Mouse (Mus musculus) liver, embryonic 11.5 days (tissue): ENCODE results near the gene Foxn3. TPM values are rescaled to one million over a fixed set of nuclear protein-coding genes. Genes with fewer than 3 reads are reported as not detected.

ENCODE experiments used
- ATAC-seq: fragments of 200-750 bp; cut with Nextera tagmentation; replicated peaks from 2 replicates; pipeline ENCODE4 v1.8.0; 2017; ENCODE audit warnings: moderate number of reproducible peaks, mild to moderate bottlenecking, moderate TSS enrichment, moderate library complexity; ENCODE audit not compliant: low FRiP score
- DNase-seq: peaks from one replicate; pipeline ENCODE4 v3.0.0-alpha.2; 2017; ENCODE audit warnings: low spot score
- H3K27ac ChIP-seq: fragments of 300-500 bp; sonication (generic); 2 replicates; pipeline ENCODE4 v1.5.1; 2014; ENCODE audit warnings: mild to moderate bottlenecking, low read depth, low read length, control low read depth
- H3K27me3 ChIP-seq: fragments of 300-500 bp; sonication (generic); replicated peaks from 2 replicates; pipeline ENCODE4 v1.6.1; 2014; ENCODE audit warnings: low read length, mixed read lengths; ENCODE audit not compliant: control insufficient read depth, insufficient read depth
- H3K36me3 ChIP-seq: fragments of 300-500 bp; sonication (generic); 2 replicates; pipeline ENCODE4 v1.6.1; 2014; ENCODE audit warnings: mild to moderate bottlenecking, low read length, moderate library complexity, mixed read lengths; ENCODE audit not compliant: control insufficient read depth, insufficient read depth
- H3K4me1 ChIP-seq: fragments of 300-500 bp; sonication (generic); replicated peaks from 2 replicates; pipeline ENCODE4 v1.6.1; 2014; ENCODE audit warnings: low read length, mixed read lengths; ENCODE audit not compliant: control insufficient read depth, insufficient read depth
- H3K4me2 ChIP-seq: fragments of 300-500 bp; sonication (generic); 2 replicates; pipeline ENCODE4 v1.6.1; 2014; ENCODE audit warnings: mild to moderate bottlenecking, control low read depth, moderate library complexity
- H3K4me3 ChIP-seq: fragments of 300-500 bp; sonication (generic); 2 replicates; pipeline ENCODE4 v1.5.1; 2014; ENCODE audit warnings: low read depth, low read length, control low read depth
- H3K9ac ChIP-seq: fragments of 300-500 bp; sonication (generic); 2 replicates; pipeline ENCODE4 v1.6.1; 2014; ENCODE audit warnings: low read depth, low read length, control low read depth
- H3K9me3 ChIP-seq: fragments of 300-500 bp; sonication (generic); 2 replicates; pipeline ENCODE4 v1.6.1; 2016; ENCODE audit warnings: low read length, inconsistent platforms, mixed read lengths; ENCODE audit not compliant: control insufficient read depth
- WGBS: fragments of 180-500 bp; shearing (Covaris S2); extraction: QIAGEN DNeasy Blood & Tissue Kit; methylation state at CpG from one replicate; pipeline ENCODE4 v1.1.7; 2014; 5-methylcytosine and 5-hydroxymethylcytosine counted together
- polyA plus RNA-seq: library from polyadenylated mRNA; unstranded; fragments of >200 nt; fragmentation: Nextera tagmentation; extraction: Ambion mirVana; gene quantifications from 2 replicates; pipeline ENCODE4 v1.2.1, GENCODE M21; 2014

Gene Foxn3
- polyA plus RNA-seq, 1 experiment from 2014 or later = 52.7 TPM

DNA sequence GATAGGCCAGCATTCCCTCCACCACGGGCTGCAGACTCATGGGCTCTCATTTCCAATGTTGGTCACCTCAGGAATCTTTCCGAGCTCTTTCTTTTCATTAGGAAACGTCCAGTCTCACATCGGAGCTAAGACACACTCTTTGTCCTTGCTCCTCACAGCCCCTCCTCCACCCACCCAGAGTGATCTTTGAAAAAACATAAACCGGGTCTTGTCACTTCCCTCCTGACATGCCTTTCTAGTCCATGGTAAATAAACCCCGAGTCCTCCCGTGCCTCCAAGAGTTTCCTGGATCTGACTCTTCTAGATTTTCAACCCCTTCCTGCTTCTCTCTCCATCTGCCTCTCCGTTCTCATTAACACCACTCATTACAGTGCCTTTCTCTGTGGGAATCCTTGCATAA lies 38.0 kb upstream of the Foxn3 start:
- no peak for ATAC-seq
- WGBS = 43% methylated on average over 8 of the region's 8 CpGs
- H3K4me1 ChIP-seq = no peaks in the 10 kb centered on the region

DNA sequence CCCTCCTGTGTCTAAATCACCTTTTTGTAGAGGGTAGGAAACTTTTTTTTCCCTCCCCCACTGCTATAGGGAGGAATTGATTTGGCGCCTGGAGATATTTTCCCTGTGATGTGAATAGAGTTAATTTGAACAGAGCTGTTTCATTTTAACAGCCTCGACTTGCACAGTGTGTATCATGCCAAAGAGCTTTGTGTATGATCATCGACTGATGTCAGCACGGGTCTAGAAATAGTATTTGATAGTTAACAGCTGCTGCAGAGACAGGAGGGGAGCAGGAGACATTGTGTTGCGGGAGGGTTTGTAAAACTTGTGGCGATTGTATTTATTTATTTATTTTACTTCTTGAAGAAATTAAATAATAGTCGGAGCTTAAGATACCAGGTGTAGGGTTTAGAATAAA lies 36.2 kb upstream of the Foxn3 start:
- no peaks in the 10 kb centered on the region for H3K9me3 ChIP-seq
- DNase-seq (no peak), ATAC-seq (no peak)
- no peak overlapping the region for H3K27ac ChIP-seq
- H3K4me3 ChIP-seq = no peak overlapping the region
- WGBS = 79% methylated on average over 7 of the region's 7 CpGs
- no peak overlapping the region for H3K9ac ChIP-seq
- no peaks in the 10 kb centered on the region for H3K36me3 ChIP-seq
- H3K27me3 ChIP-seq = no peaks in the 10 kb centered on the region
- no peaks in the 10 kb centered on the region for H3K4me1 ChIP-seq
- no peak overlapping the region for H3K4me2 ChIP-seq

More for the DNA sequence above, 38.0 kb upstream of the Foxn3 start:
- Histone ChIP-seq H3K9ac (no peak overlapping the region), H3K4me3 (no peak overlapping the region), H3K27ac (no peak overlapping the region), H3K9me3 (no peaks in the 10 kb centered on the region), H3K27me3 (no peaks in the 10 kb centered on the region), H3K4me2 (no peak overlapping the region), H3K36me3 (no peaks in the 10 kb centered on the region)
- no peak for DNase-seq

DNA sequence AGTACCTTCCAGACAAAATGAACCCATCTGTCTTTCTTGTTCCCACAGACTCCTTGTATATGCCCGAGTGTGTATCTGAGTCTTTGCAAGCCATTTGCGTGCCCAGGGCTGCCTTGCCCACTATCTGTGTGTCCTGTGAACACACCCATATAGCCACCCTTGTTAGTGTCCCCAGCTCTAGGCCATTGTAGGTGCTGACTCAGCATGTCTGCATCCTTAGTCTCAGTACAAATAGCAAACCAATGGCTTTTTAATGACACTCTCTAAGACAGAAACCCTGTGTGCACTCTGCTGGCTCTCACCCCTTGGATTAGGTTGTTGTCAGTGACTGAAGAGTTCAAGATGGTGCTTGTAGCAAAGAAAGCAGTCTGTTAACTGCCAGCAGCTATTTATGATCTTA lies 33.0 kb upstream of the Foxn3 start:
- WGBS = 89% methylated on average over 2 of the region's 2 CpGs
- H3K36me3 ChIP-seq = no peaks in the 10 kb centered on the region

GRCm38 (mm10) chr12:99587338-99587737 lies 24.0 kb upstream of the Foxn3 start:
- DNase-seq = no peak
- Histone ChIP-seq H3K4me2 (no peak overlapping the region), H3K27me3 (no peaks in the 10 kb centered on the region), H3K9ac (no peak overlapping the region), H3K9me3 (no peaks in the 10 kb centered on the region), H3K27ac (no peak overlapping the region), H3K4me3 (no peak overlapping the region), H3K4me1 (no peaks in the 10 kb centered on the region), H3K36me3 (no peaks in the 10 kb centered on the region)
- WGBS = 71% methylated on average over 3 of the region's 3 CpGs
- ATAC-seq = no peak

More for the DNA sequence above, 33.0 kb upstream of the Foxn3 start:
- ATAC-seq (no peak), DNase-seq (no peak)
- Histone ChIP-seq H3K9ac (no peak overlapping the region), H3K27ac (no peak overlapping the region), H3K9me3 (no peaks in the 10 kb centered on the region), H3K27me3 (no peaks in the 10 kb centered on the region), H3K4me3 (no peak overlapping the region), H3K4me2 (no peak overlapping the region), H3K4me1 (no peaks in the 10 kb centered on the region)

GRCm38 (mm10) chr12:99579989-99580388 lies 16.6 kb upstream of the Foxn3 start:
- no peak for DNase-seq
- Histone ChIP-seq H3K36me3 (no peaks in the 10 kb centered on the region), H3K9me3 (no peaks in the 10 kb centered on the region), H3K9ac (no peak overlapping the region), H3K4me3 (no peak overlapping the region), H3K4me1 (peaks cover 4% of the 10 kb centered on the region), H3K27me3 (no peaks in the 10 kb centered on the region), H3K4me2 (no peak overlapping the region), H3K27ac (no peak overlapping the region)
- 55% methylated on average over 4 of the region's 4 CpGs for WGBS
- no peak for ATAC-seq

- no peak for ATAC-seq
- Histone ChIP-seq H3K9ac (no peak overlapping the region), H3K4me3 (no peak overlapping the region), H3K4me1 (peaks cover 4% of the 10 kb centered on the region), H3K9me3 (no peaks in the 10 kb centered on the region), H3K27me3 (no peaks in the 10 kb centered on the region), H3K27ac (no peak overlapping the region), H3K4me2 (no peak overlapping the region), H3K36me3 (no peaks in the 10 kb centered on the region)
- WGBS = 56% methylated on average over 6 of the region's 6 CpGs
- DNase-seq = no peak
Measured at GRCm38 (mm10) chr12:99576682-99577081, 13.3 kb upstream of the Foxn3 start.

DNA sequence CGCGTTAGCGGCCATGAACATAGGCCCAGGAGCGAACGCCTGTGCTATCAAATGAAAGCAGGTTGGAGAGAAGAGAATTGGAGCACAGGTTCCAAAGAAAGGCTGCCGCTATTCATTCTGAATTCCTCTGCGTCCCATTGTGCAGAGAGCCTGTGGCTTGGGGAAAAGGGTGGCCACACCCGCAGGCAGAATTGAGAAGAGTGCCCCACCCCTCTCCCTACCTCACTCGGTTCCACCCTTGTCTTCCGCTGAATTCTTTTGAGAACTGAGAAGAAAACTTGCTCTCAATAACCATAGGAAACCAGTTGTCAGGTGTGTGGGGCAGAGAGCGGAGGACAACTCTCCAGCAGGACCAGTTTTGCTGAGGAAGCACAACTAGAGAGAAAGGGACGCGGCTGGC lies 10.9 kb upstream of the Foxn3 start:
- Histone ChIP-seq H3K4me2 (no peak overlapping the region; the same call in 1 of the 2 replicates), H3K9ac (no peak overlapping the region), H3K27ac (no peak overlapping the region), H3K9me3 (no peaks in the 10 kb centered on the region), H3K4me1 (peaks cover 4% of the 10 kb centered on the region), H3K36me3 (no peaks in the 10 kb centered on the region), H3K27me3 (no peaks in the 10 kb centered on the region), H3K4me3 (no peak overlapping the region)
- 46% methylated on average over 13 of the region's 13 CpGs for WGBS
- no peak for ATAC-seq
- no peak for DNase-seq

DNA sequence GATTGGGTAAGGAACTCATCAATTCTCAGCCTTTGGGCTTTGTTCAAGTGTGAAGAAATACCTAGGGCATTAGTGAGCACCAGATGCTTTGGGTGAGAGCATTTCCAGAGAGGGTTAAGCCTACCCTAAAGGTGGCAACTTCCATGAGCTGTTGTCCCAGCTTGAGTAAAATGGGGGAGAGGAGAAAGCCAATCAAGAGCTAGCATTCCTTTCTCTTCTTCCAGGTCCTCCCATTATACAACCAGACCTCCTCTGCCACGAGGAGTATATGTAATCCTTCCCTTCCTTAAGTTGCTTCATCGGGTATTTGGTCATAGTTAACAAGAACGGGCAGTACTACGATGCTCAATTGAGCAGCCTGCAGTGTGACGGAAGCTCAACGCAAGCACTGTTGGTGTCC lies 9.7 kb upstream of the Foxn3 start:
- 91% methylated on average over 6 of the region's 6 CpGs for WGBS
- H3K4me2 ChIP-seq = no peak overlapping the region
- ATAC-seq (no peak), DNase-seq (no peak)
- H3K36me3 ChIP-seq = no peaks in the 10 kb centered on the region
- H3K27ac ChIP-seq = no peak overlapping the region
- no peaks in the 10 kb centered on the region for H3K27me3 ChIP-seq
- no peak overlapping the region for H3K4me3 ChIP-seq
- no peaks in the 10 kb centered on the region for H3K9me3 ChIP-seq
- no peak overlapping the region for H3K9ac ChIP-seq
- peaks cover 4% of the 10 kb centered on the region for H3K4me1 ChIP-seq

- Histone ChIP-seq H3K9ac (no peak overlapping the region), H3K4me3 (no peak overlapping the region)
- 87% methylated on average over 8 of the region's 8 CpGs for WGBS
Measured at GRCm38 (mm10) chr12:99571999-99572398, 8.6 kb upstream of the Foxn3 start.

More at GRCm38 (mm10) chr12:99571999-99572398, 8.6 kb upstream of the Foxn3 start:
- no peak overlapping the region for H3K27ac ChIP-seq
- H3K27me3 ChIP-seq = no peaks in the 10 kb centered on the region
- peaks cover 4% of the 10 kb centered on the region for H3K4me1 ChIP-seq
- DNase-seq (no peak), ATAC-seq (no peak)
- no peaks in the 10 kb centered on the region for H3K9me3 ChIP-seq
- H3K36me3 ChIP-seq = no peaks in the 10 kb centered on the region
- no peak overlapping the region for H3K4me2 ChIP-seq
